Mouse (Mus musculus): ENCODE data around the gene 1810010H24Rik. TPM values are rescaled to one million over a fixed set of nuclear protein-coding genes. Genes with fewer than 3 reads are reported as not detected.

The 1810010H24Rik gene
- polyA plus RNA-seq, 1 experiment, result not detected

GRCm38 (mm10) chr11:107029536-107029935 lies 4.1 kb downstream of the 1810010H24Rik start:
- Histone ChIP-seq H3K4me3 (ENCODE audit: insufficient read depth, low read depth, low read length) (no peak overlapping the region), H3K4me1 (ENCODE audit: control insufficient read depth, insufficient read depth, low read length) (peaks cover 20% of the 10 kb centered on the region), H3K27ac (ENCODE audit: insufficient read depth, low read depth, low read length) (no peak overlapping the region)
- TF ChIP-seq POLR2A (IDR thresholded peaks at IDR 0.05; ENCODE audit: insufficient read depth, low read depth, low read length) (no peak), CTCF (IDR thresholded peaks at IDR 0.05; ENCODE audit: insufficient read depth, low read depth, low read length) (no peak)
- 70% methylated on average over 19 of the region's 19 CpGs for WGBS

- no peak overlapping the region for H3K4me3 ChIP-seq (ENCODE audit: insufficient read depth, low read depth, low read length)
- H3K27ac ChIP-seq (ENCODE audit: insufficient read depth, low read depth, low read length), result no peak overlapping the region
- peaks cover 11% of the 10 kb centered on the region; the same call in 1 of the 2 replicates for H3K4me1 ChIP-seq (ENCODE audit: control insufficient read depth, insufficient read depth, low read length)
- 26% methylated on average over 7 of the region's 7 CpGs for WGBS
- TF ChIP-seq CTCF (IDR thresholded peaks at IDR 0.05; ENCODE audit: insufficient read depth, low read depth, low read length), result no peak
- no peak for TF ChIP-seq POLR2A (IDR thresholded peaks at IDR 0.05; ENCODE audit: insufficient read depth, low read depth, low read length)
Measured at GRCm38 (mm10) chr11:107031635-107032034, 6.2 kb downstream of the 1810010H24Rik start.

GRCm38 (mm10) chr11:107034085-107034810 lies 8.8 kb downstream of the 1810010H24Rik start:
- no peak for TF ChIP-seq POLR2A (IDR thresholded peaks at IDR 0.05; ENCODE audit: insufficient read depth, low read depth, low read length)
- no peak for TF ChIP-seq CTCF (IDR thresholded peaks at IDR 0.05; ENCODE audit: insufficient read depth, low read depth, low read length)
- Histone ChIP-seq H3K27ac (ENCODE audit: insufficient read depth, low read depth, low read length) (no peak overlapping the region), H3K4me3 (ENCODE audit: insufficient read depth, low read depth, low read length) (no peak overlapping the region), H3K4me1 (ENCODE audit: control insufficient read depth, insufficient read depth, low read length) (peaks cover 6% of the 10 kb centered on the region; the same call in 1 of the 2 replicates)
- 66% methylated on average over 10 of the region's 10 CpGs for WGBS

GRCm38 (mm10) chr11:107039417-107039816 lies 13.9 kb downstream of the 1810010H24Rik start:
- TF ChIP-seq POLR2A (IDR thresholded peaks at IDR 0.05; ENCODE audit: insufficient read depth, low read depth, low read length), result no peak
- Histone ChIP-seq H3K4me1 (ENCODE audit: control insufficient read depth, insufficient read depth, low read length) (0 out of 2 replicates have a peak, but pooled peaks cover under 1% of the 10 kb centered on the region), H3K27ac (ENCODE audit: insufficient read depth, low read depth, low read length) (no peak overlapping the region), H3K4me3 (ENCODE audit: insufficient read depth, low read depth, low read length) (no peak overlapping the region)
- WGBS, result 93% methylated on average over 5 of the region's 5 CpGs

- no peak for TF ChIP-seq CTCF (IDR thresholded peaks at IDR 0.05; ENCODE audit: insufficient read depth, low read depth, low read length)
- TF ChIP-seq POLR2A (IDR thresholded peaks at IDR 0.05; ENCODE audit: insufficient read depth, low read depth, low read length), result no peak
- H3K4me3 ChIP-seq (ENCODE audit: insufficient read depth, low read depth, low read length), result no peak overlapping the region
- 54% methylated on average over 3 of the region's 3 CpGs for WGBS
- no peak overlapping the region for H3K27ac ChIP-seq (ENCODE audit: insufficient read depth, low read depth, low read length)
- H3K4me1 ChIP-seq (ENCODE audit: control insufficient read depth, insufficient read depth, low read length), result no peaks in the 10 kb centered on the region
Measured at GRCm38 (mm10) chr11:107041396-107041795, 15.9 kb downstream of the 1810010H24Rik start.

- 89% methylated on average over 11 of the region's 11 CpGs for WGBS
- H3K4me3 ChIP-seq (ENCODE audit: insufficient read depth, low read depth, low read length), result no peak overlapping the region
- TF ChIP-seq POLR2A (IDR thresholded peaks at IDR 0.05; ENCODE audit: insufficient read depth, low read depth, low read length) (no peak), CTCF (IDR thresholded peaks at IDR 0.05; ENCODE audit: insufficient read depth, low read depth, low read length) (no peak)
- no peak overlapping the region for H3K27ac ChIP-seq (ENCODE audit: insufficient read depth, low read depth, low read length)
- no peaks in the 10 kb centered on the region for H3K4me1 ChIP-seq (ENCODE audit: control insufficient read depth, insufficient read depth, low read length)
Measured at GRCm38 (mm10) chr11:107043361-107043760, 17.9 kb downstream of the 1810010H24Rik start.

- no peak overlapping the region for H3K4me3 ChIP-seq (ENCODE audit: insufficient read depth, low read depth, low read length)
- TF ChIP-seq CTCF (IDR thresholded peaks at IDR 0.05; ENCODE audit: insufficient read depth, low read depth, low read length) (no peak), POLR2A (IDR thresholded peaks at IDR 0.05; ENCODE audit: insufficient read depth, low read depth, low read length) (no peak)
- H3K27ac ChIP-seq (ENCODE audit: insufficient read depth, low read depth, low read length), result no peak overlapping the region
- 28% methylated on average over 5 of the region's 5 CpGs for WGBS
- no peaks in the 10 kb centered on the region for H3K4me1 ChIP-seq (ENCODE audit: control insufficient read depth, insufficient read depth, low read length)
Measured at GRCm38 (mm10) chr11:107044321-107044720, 18.8 kb downstream of the 1810010H24Rik start.

GRCm38 (mm10) chr11:107045546-107045945 lies 20.1 kb downstream of the 1810010H24Rik start:
- no peak overlapping the region for H3K4me3 ChIP-seq (ENCODE audit: insufficient read depth, low read depth, low read length)
- TF ChIP-seq POLR2A (IDR thresholded peaks at IDR 0.05; ENCODE audit: insufficient read depth, low read depth, low read length), result no peak
- WGBS, result 79% methylated on average over 4 of the region's 4 CpGs
- H3K4me1 ChIP-seq (ENCODE audit: control insufficient read depth, insufficient read depth, low read length), result no peaks in the 10 kb centered on the region
- H3K27ac ChIP-seq (ENCODE audit: insufficient read depth, low read depth, low read length), result no peak overlapping the region

GRCm38 (mm10) chr11:107046766-107047620 lies 21.5 kb downstream of the 1810010H24Rik start:
- 58% methylated on average over 15 of the region's 15 CpGs for WGBS

More at GRCm38 (mm10) chr11:107046766-107047620, 21.5 kb downstream of the 1810010H24Rik start:
- Histone ChIP-seq H3K27ac (ENCODE audit: insufficient read depth, low read depth, low read length) (no peak overlapping the region), H3K4me3 (ENCODE audit: insufficient read depth, low read depth, low read length) (no peak overlapping the region), H3K4me1 (ENCODE audit: control insufficient read depth, insufficient read depth, low read length) (no peaks in the 10 kb centered on the region)
- TF ChIP-seq CTCF (IDR thresholded peaks at IDR 0.05; ENCODE audit: insufficient read depth, low read depth, low read length) (no peak), POLR2A (IDR thresholded peaks at IDR 0.05; ENCODE audit: insufficient read depth, low read depth, low read length) (no peak)
